Mouse (Mus musculus): Measurements from ENCODE around the gene Gtpbp8. TPM values are rescaled to one million over a fixed set of nuclear protein-coding genes. Genes with fewer than 3 reads are reported as not detected.

Gtpbp8 gene
- polyA plus RNA-seq (2016; fragmentation: Nextera tagmentation; extraction: Ambion mirVana), result 26.3 and 26.5 TPM in 2 replicates

GRCm38 (mm10) chr16:44745866-44746562, at the start of gene Gtpbp8:
TSS of gene Gtpbp8 (minus strand) at chr16:44746363.
- WGBS, result under 1% methylated on average over 47 of the region's 47 CpGs
- peaks cover 13% of the 10 kb centered on the region for H3K36me3 ChIP-seq
- H3K4me3 ChIP-seq, result peak within 1 kb of the TSS; percentile 89
- H3K27ac ChIP-seq, result peak within 1 kb of the TSS; percentile 98
- H3K9me3 ChIP-seq, result no peaks in the 10 kb centered on the region
- no peaks in the 10 kb centered on the region for H3K27me3 ChIP-seq (ENCODE audit: insufficient read depth, poor library complexity, severe bottlenecking)
- peak; percentile 94 for DNase-seq (ENCODE audit: low spot score)
- peaks cover 11% of the 10 kb centered on the region; the same call in 1 of the 2 replicates for H3K4me1 ChIP-seq

- no peaks in the 10 kb centered on the region for H3K36me3 ChIP-seq
- H3K27me3 ChIP-seq (ENCODE audit: insufficient read depth, poor library complexity, severe bottlenecking), result no peaks in the 10 kb centered on the region
- no peaks in the 10 kb centered on the region for H3K9me3 ChIP-seq
- no peak overlapping the region for H3K27ac ChIP-seq
- no peak for DNase-seq (ENCODE audit: low spot score)
- no peaks in the 10 kb centered on the region for H3K4me1 ChIP-seq
- H3K4me3 ChIP-seq, result no peak overlapping the region
These were observed 48.3 kb upstream of the Gtpbp8 start for GRCm38 (mm10) chr16:44794416-44794815.

- Histone ChIP-seq H3K36me3 (no peaks in the 10 kb centered on the region), H3K9me3 (no peaks in the 10 kb centered on the region), H3K27ac (no peak overlapping the region), H3K4me3 (no peak overlapping the region), H3K4me1 (no peaks in the 10 kb centered on the region), H3K27me3 (ENCODE audit: insufficient read depth, poor library complexity, severe bottlenecking) (no peaks in the 10 kb centered on the region)
- DNase-seq (ENCODE audit: low spot score), result no peak
- WGBS, result 94% methylated on average over 1 of the region's 1 CpGs
These were observed 40.8 kb upstream of the Gtpbp8 start for GRCm38 (mm10) chr16:44786934-44787333.

GRCm38 (mm10) chr16:44780751-44781150, 34.6 kb upstream of the Gtpbp8 start:
- Histone ChIP-seq H3K4me1 (no peaks in the 10 kb centered on the region), H3K4me3 (no peak overlapping the region), H3K9me3 (no peaks in the 10 kb centered on the region), H3K27me3 (ENCODE audit: insufficient read depth, poor library complexity, severe bottlenecking) (no peaks in the 10 kb centered on the region), H3K36me3 (no peaks in the 10 kb centered on the region), H3K27ac (no peak overlapping the region)
- WGBS, result 66% methylated on average over 4 of the region's 4 CpGs
- no peak for DNase-seq (ENCODE audit: low spot score)

- Histone ChIP-seq H3K36me3 (no peaks in the 10 kb centered on the region), H3K4me3 (no peak overlapping the region), H3K9me3 (no peaks in the 10 kb centered on the region), H3K4me1 (no peaks in the 10 kb centered on the region), H3K27ac (no peak overlapping the region), H3K27me3 (ENCODE audit: insufficient read depth, poor library complexity, severe bottlenecking) (no peaks in the 10 kb centered on the region)
- WGBS, result 85% methylated on average over 5 of the region's 5 CpGs
- DNase-seq (ENCODE audit: low spot score), result no peak
These were observed 33.3 kb upstream of the Gtpbp8 start for GRCm38 (mm10) chr16:44779494-44779893.

GRCm38 (mm10) chr16:44778538-44779147, 32.5 kb upstream of the Gtpbp8 start:
- Histone ChIP-seq H3K9me3 (no peaks in the 10 kb centered on the region), H3K4me3 (no peak overlapping the region), H3K4me1 (no peaks in the 10 kb centered on the region), H3K36me3 (no peaks in the 10 kb centered on the region), H3K27ac (no peak overlapping the region), H3K27me3 (ENCODE audit: insufficient read depth, poor library complexity, severe bottlenecking) (no peaks in the 10 kb centered on the region)
- DNase-seq (ENCODE audit: low spot score), result no peak
- 74% methylated on average over 17 of the region's 17 CpGs for WGBS

GRCm38 (mm10) chr16:44774201-44774600, 28.0 kb upstream of the Gtpbp8 start:
- Histone ChIP-seq H3K27ac (no peak overlapping the region), H3K36me3 (no peaks in the 10 kb centered on the region), H3K4me1 (no peaks in the 10 kb centered on the region), H3K27me3 (ENCODE audit: insufficient read depth, poor library complexity, severe bottlenecking) (no peaks in the 10 kb centered on the region), H3K9me3 (no peaks in the 10 kb centered on the region), H3K4me3 (no peak overlapping the region)
- DNase-seq (ENCODE audit: low spot score), result no peak
- WGBS, result 83% methylated on average over 6 of the region's 6 CpGs

- no peak for DNase-seq (ENCODE audit: low spot score)
- no peaks in the 10 kb centered on the region for H3K9me3 ChIP-seq
- no peaks in the 10 kb centered on the region for H3K27me3 ChIP-seq (ENCODE audit: insufficient read depth, poor library complexity, severe bottlenecking)
- H3K4me3 ChIP-seq, result no peak overlapping the region
- H3K4me1 ChIP-seq, result no peaks in the 10 kb centered on the region
- H3K27ac ChIP-seq, result no peak overlapping the region
- WGBS, result 72% methylated on average over 3 of the region's 3 CpGs
- no peaks in the 10 kb centered on the region for H3K36me3 ChIP-seq
These were observed 27.5 kb upstream of the Gtpbp8 start for GRCm38 (mm10) chr16:44773673-44774072.

GRCm38 (mm10) chr16:44772577-44772976, 26.4 kb upstream of the Gtpbp8 start:
- no peak for DNase-seq (ENCODE audit: low spot score)
- 73% methylated on average over 6 of the region's 6 CpGs for WGBS
- Histone ChIP-seq H3K9me3 (no peaks in the 10 kb centered on the region), H3K36me3 (no peaks in the 10 kb centered on the region), H3K4me3 (no peak overlapping the region), H3K4me1 (no peaks in the 10 kb centered on the region), H3K27me3 (ENCODE audit: insufficient read depth, poor library complexity, severe bottlenecking) (no peaks in the 10 kb centered on the region), H3K27ac (no peak overlapping the region)

GRCm38 (mm10) chr16:44767967-44768366, 21.8 kb upstream of the Gtpbp8 start:
- DNase-seq (ENCODE audit: low spot score), result no peak
- no peaks in the 10 kb centered on the region for H3K9me3 ChIP-seq
- no peak overlapping the region for H3K4me3 ChIP-seq
- no peaks in the 10 kb centered on the region for H3K36me3 ChIP-seq
- 52% methylated on average over 2 of the region's 2 CpGs for WGBS
- H3K27ac ChIP-seq, result no peak overlapping the region
- no peaks in the 10 kb centered on the region for H3K27me3 ChIP-seq (ENCODE audit: insufficient read depth, poor library complexity, severe bottlenecking)
- no peaks in the 10 kb centered on the region for H3K4me1 ChIP-seq

- DNase-seq (ENCODE audit: low spot score), result no peak
- no peak overlapping the region for H3K27ac ChIP-seq
- 88% methylated on average over 7 of the region's 7 CpGs for WGBS
- no peaks in the 10 kb centered on the region for H3K36me3 ChIP-seq
- H3K9me3 ChIP-seq, result no peaks in the 10 kb centered on the region
- no peaks in the 10 kb centered on the region for H3K27me3 ChIP-seq (ENCODE audit: insufficient read depth, poor library complexity, severe bottlenecking)
- no peaks in the 10 kb centered on the region for H3K4me1 ChIP-seq
- no peak overlapping the region for H3K4me3 ChIP-seq
These were observed 21.3 kb upstream of the Gtpbp8 start for GRCm38 (mm10) chr16:44767506-44767905.

- DNase-seq (ENCODE audit: low spot score), result no peak
- H3K4me3 ChIP-seq, result no peak overlapping the region
- no peaks in the 10 kb centered on the region for H3K27me3 ChIP-seq (ENCODE audit: insufficient read depth, poor library complexity, severe bottlenecking)
- H3K27ac ChIP-seq, result no peak overlapping the region
- no peaks in the 10 kb centered on the region for H3K36me3 ChIP-seq
- H3K4me1 ChIP-seq, result no peaks in the 10 kb centered on the region
- 79% methylated on average over 9 of the region's 9 CpGs for WGBS
- H3K9me3 ChIP-seq, result no peaks in the 10 kb centered on the region
These were observed 20.2 kb upstream of the Gtpbp8 start for GRCm38 (mm10) chr16:44766320-44766892.

- WGBS, result 68% methylated on average over 22 of the region's 22 CpGs
- H3K4me3 ChIP-seq, result no peak within 1 kb of the TSS; the same call in 1 of the 2 replicates
- no peak within 1 kb of the TSS for H3K27ac ChIP-seq
- H3K27me3 ChIP-seq (ENCODE audit: insufficient read depth, poor library complexity, severe bottlenecking), result no peaks in the 10 kb centered on the region
- H3K4me1 ChIP-seq, result no peaks in the 10 kb centered on the region
- no peaks in the 10 kb centered on the region for H3K36me3 ChIP-seq
- no peaks in the 10 kb centered on the region for H3K9me3 ChIP-seq
- no peak for DNase-seq (ENCODE audit: low spot score)
These were observed 19.6 kb upstream of the Gtpbp8 start, which contains the start of gene Cd200r1 for GRCm38 (mm10) chr16:44765555-44766319. TSS of gene Cd200r1 (plus strand) at chr16:44765736.

Measured in heart, embryonic 10.5 days (tissue).